Mouse (Mus musculus) thymus, adult 18-20 months (tissue): Measurements from ENCODE around the gene Xpo4.
"Not testable (repeated sequence)": the region's sequence is repeated elsewhere in the genome, so short reads cannot be mapped to it uniquely, and the experiment has no call there.

Source experiments
- DNase-seq, 2 experiments: peaks; one replicate each; pipeline ENCODE4 v3.0.0; 2022; ENCODE audit warnings: mixed read lengths in 2 of 2

Gene Xpo4

GRCm38 (mm10) chr14:57679958-57680535, 14.8 kb upstream of the Xpo4 start:
- DNase-seq, result peak; percentile 46 to 50

DNA sequence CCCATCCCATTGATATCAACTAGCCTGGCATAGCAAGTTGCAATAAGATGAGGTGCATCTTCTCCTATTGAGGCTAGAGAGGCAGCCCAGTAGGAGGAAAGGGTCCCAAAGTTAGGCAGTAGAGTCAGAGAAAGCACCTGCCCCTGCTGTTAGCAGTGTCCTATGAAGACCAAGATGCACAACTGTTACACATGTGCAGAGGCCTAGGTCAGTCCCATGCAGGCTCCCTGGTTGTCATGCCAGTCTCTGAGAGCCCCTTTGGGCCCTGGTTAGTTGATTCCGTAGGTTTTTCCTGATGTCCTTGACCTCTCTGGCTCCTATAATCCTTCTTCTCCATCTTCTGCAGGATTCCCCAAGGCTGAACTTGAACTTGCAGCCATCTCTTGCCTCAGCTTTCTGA, 14.3 kb upstream of the Xpo4 start:
- no peak for DNase-seq

- DNase-seq, result no peak
Observed at GRCm38 (mm10) chr14:57675481-57675880, 10.3 kb upstream of the Xpo4 start.

- no peak for DNase-seq
Observed at GRCm38 (mm10) chr14:57665628-57665950, 359 bp upstream of the Xpo4 start.

DNA sequence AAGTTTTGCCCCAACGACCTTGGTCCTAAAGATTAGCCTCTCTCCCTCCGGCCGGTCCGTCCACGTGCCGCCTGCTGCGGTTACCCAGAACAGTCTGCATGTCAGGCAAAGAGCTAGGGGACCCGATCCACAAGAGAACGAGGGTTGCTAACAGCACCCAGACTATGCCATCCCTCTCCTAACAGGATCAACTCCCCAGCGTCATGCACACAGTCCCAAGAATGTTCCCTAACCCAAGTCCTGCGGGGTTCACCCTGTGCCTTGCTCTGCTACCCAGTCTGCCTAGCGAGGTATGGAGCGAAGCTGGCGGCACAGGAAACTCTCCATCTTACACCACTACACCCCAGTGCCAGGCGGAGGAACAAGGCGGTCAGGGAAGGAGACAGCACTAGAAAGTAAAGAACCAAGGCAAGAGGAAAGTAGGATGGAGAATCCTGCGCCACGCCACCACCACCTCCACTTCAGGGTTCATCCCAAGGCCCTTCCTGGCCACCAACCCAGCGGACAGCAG, 864 bp downstream of the Xpo4 start:
- peak in 1 of 2 experiments; percentile 5 for DNase-seq

DNA sequence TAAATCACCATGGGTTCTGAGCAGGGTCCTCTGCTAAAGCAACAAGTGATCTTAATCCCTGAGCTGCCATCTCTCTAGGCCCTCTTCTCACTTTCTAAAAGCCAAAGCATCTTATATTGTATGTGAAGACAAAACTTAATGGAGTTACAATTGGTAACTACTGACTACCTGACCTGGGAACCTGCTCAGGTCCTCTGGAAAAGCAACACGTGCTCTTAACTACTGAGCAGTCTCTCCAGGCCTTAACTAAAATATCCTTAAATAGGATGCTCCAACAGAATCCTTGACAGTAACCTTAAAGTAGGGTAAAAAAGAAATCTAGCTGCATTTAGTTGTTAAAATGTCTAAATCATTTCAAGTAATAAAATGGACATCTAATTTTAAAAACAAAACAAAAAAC, 1.6 kb downstream of the Xpo4 start:
- DNase-seq, result no peak

DNA sequence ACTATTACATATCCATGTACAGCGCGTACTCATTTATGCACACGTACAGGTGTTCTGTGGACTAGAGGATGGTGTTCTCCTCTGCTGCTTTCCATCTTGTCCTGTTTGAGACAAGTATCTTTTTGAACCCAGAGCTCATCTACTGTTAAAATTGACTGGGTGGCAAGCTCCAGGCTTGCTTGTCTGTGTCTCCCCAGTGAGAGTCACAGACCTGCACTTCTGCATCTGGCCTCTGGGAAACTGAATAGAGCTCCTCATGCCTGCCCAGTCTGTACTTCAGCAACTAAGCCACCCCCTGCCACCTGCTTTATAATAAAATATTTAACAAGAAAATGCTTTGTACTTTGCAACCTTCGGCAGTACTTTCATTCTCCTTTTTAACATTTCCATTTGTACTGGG, 6.9 kb downstream of the Xpo4 start:
- DNase-seq, result no peak

DNA sequence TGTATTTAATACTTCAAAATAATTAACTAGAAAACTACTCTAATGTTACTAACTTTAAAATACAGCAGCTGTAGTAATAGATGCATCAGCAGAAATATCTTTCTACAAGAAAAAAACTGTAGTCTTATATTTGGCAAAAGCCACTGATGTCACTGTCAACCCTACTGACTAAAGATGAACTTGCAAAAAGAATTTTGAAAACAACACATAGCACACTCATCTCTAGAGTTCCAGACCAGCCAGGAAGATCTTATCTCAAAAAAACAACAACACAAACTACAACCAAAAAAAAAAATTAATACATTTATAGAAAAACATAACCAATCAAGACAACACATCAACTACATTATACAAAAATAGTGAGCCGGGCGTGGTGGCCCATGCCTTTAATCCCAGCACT, 7.7 kb downstream of the Xpo4 start:
- no peak for DNase-seq

GRCm38 (mm10) chr14:57656519-57656918, 8.7 kb downstream of the Xpo4 start:
- not testable (repeated sequence) for DNase-seq

DNA sequence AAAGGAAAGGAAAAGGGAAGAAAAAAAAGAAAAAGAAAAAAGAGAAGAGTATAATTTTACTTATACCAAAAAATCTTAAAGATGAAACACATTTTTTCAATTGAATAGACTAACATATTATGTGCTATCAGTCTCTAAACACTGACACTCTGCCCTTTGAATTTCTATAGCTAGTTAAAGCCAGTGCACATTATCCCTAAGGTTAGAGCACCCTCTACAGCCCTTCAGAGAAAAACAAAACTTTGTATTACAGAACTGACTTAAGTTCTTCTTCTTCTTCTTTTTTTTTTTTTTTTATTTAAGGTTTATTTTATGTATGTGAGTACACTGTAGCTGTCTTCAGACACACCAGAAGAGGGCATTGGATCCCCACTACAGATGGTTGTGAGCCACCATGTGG, 15.7 kb downstream of the Xpo4 start:
- DNase-seq, result no peak

DNA sequence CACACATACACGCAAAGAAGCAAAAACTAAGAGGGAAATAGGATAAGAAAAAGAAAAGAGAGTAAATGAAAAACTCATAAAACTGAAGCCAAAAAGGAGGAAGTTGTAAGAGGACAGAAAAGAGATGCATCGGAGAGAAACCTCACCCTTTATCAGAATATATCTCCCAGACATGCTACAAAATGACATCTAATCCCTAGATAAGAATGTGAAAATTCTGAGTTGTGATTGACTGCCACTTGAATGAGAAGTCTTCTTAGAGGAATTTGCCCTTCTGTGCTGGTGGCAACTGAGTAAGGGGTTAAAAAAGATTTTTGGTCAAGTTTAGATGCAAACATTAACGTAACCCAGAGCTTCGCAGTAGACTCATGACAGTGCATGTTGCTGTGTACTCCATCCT, 19.1 kb downstream of the Xpo4 start:
- DNase-seq, result no peak

GRCm38 (mm10) chr14:57639153-57639552, 26.1 kb downstream of the Xpo4 start:
- no peak for DNase-seq

GRCm38 (mm10) chr14:57634141-57634540, 31.1 kb downstream of the Xpo4 start:
- no peak for DNase-seq

- DNase-seq, result no peak
Observed at GRCm38 (mm10) chr14:57629595-57629994, 35.6 kb downstream of the Xpo4 start.

DNA sequence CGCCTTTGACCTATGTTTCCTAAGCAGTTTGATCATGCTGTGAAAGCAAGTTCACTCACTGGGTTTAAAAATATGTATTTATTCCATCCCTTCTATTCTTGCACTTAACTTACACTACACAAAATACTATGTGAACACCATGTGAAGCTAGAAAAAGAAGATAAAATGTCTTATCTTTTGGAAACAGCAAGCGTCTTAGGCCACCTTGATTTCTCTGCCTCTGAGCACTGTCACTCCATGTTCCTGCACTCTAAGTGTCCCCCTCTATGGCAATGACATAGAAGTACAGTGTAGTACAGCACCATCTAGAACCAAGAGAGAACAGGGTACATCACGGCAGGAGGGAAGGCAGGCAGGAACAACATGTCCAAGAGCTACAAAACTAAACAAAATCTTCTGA, 42.3 kb downstream of the Xpo4 start:
- DNase-seq, result no peak

GRCm38 (mm10) chr14:57621699-57622098, 43.5 kb downstream of the Xpo4 start:
- DNase-seq, result no peak

- DNase-seq, result no peak
Observed at GRCm38 (mm10) chr14:57620598-57621236, 44.5 kb downstream of the Xpo4 start.

GRCm38 (mm10) chr14:57619487-57619886, 45.7 kb downstream of the Xpo4 start:
- no peak for DNase-seq

GRCm38 (mm10) chr14:57617675-57618074, 47.6 kb downstream of the Xpo4 start:
- DNase-seq, result no peak

- DNase-seq, result no peak
Observed at GRCm38 (mm10) chr14:57616339-57616965, 48.8 kb downstream of the Xpo4 start.

GRCm38 (mm10) chr14:57615828-57616227, 49.4 kb downstream of the Xpo4 start:
- DNase-seq, result no peak

GRCm38 (mm10) chr14:57611034-57611433, 54.2 kb downstream of the Xpo4 start:
- DNase-seq, result no peak

- DNase-seq, result no peak
Observed at GRCm38 (mm10) chr14:57609816-57610329, 55.4 kb downstream of the Xpo4 start.

- peak in 1 of 2 experiments; percentile 10 for DNase-seq
Observed at GRCm38 (mm10) chr14:57607500-57607899, 57.7 kb downstream of the Xpo4 start.
